Mouse (Mus musculus) CH12.LX (cell line): ENCODE data around the gene Dnajb1. TPM values are rescaled to one million over a fixed set of nuclear protein-coding genes. Genes with fewer than 3 reads are reported as not detected.

Experiments used
- DNase-seq: peaks from one replicate; pipeline ENCODE4 v3.0.0-alpha.2; 2013; ENCODE audit errors: extremely low read depth
- H3K27ac ChIP-seq: 2 replicates; pipeline ENCODE4 v1.5.1; 2012; ENCODE audit warnings: low read depth, mild to moderate bottlenecking, control low read depth, moderate library complexity; ENCODE audit not compliant: insufficient read depth
- H3K27me3 ChIP-seq: replicated peaks from 2 replicates; pipeline ENCODE3; 2012; ENCODE audit warnings: inconsistent platforms
- H3K36me3 ChIP-seq, 2 experiments: replicated peaks in 1 of 2; 2 replicates each; pipeline versions ENCODE3 to v1.6.1; 2012; ENCODE audit warnings: inconsistent platforms in 1 of 2, low read length in 1 of 2, mild to moderate bottlenecking in 1 of 2, mixed read lengths in 1 of 2, moderate library complexity in 1 of 2; ENCODE audit not compliant: control insufficient read depth in 1 of 2, insufficient read depth in 1 of 2
- H3K4me1 ChIP-seq, 2 experiments: 2 replicates each; pipeline ENCODE4 v1.6.1; 2012; ENCODE audit warnings: inconsistent platforms in 1 of 2, moderate library complexity in 1 of 2; ENCODE audit not compliant: insufficient read depth in 2 of 2, control insufficient read depth in 1 of 2
- H3K4me2 ChIP-seq: 2 replicates; pipeline ENCODE4 v1.6.1; 2012; ENCODE audit warnings: low read depth, mild to moderate bottlenecking, control low read depth; ENCODE audit not compliant: poor library complexity, insufficient read depth, severe bottlenecking
- H3K4me3 ChIP-seq, 3 experiments: fragments of 150-350 bp in 1 of 3; sonication (generic) in 1 of 3; replicated peaks in 1 of 3; 2 replicates each; pipeline versions ENCODE3 to v1.5.1; 2011 to 2012; ENCODE audit warnings: low read depth in 2 of 3, low read length in 2 of 3, mild to moderate bottlenecking in 2 of 3, moderate library complexity in 2 of 3, control low read depth in 1 of 3, improper control_type of control experiment in 1 of 3, inconsistent platforms in 1 of 3, mixed read lengths in 1 of 3; ENCODE audit not compliant: poor library complexity in 1 of 3
- H3K79me2 ChIP-seq: replicated peaks from 2 replicates; pipeline ENCODE4 v1.6.1; 2012; ENCODE audit warnings: mild to moderate bottlenecking, moderate library complexity; ENCODE audit not compliant: control insufficient read depth, poor library complexity, insufficient read depth, severe bottlenecking; ENCODE audit errors: extremely low read depth
- H3K9ac ChIP-seq: 2 replicates; pipeline ENCODE4 v1.6.1; 2012; ENCODE audit warnings: low read depth, mild to moderate bottlenecking, control low read depth, moderate library complexity; ENCODE audit not compliant: insufficient read depth
- H3K9me3 ChIP-seq: replicated peaks from 2 replicates; pipeline ENCODE3; 2012; ENCODE audit warnings: low read length, inconsistent platforms, mixed read lengths
- BHLHE40 ChIP-seq: IDR thresholded peaks from 2 replicates; pipeline ENCODE4 v1.6.1; 2011; ENCODE audit warnings: mild to moderate bottlenecking, low read depth, low read length, improper control_type of control experiment
- CHD1 ChIP-seq: IDR thresholded peaks from 2 replicates; pipeline ENCODE4 v1.6.1; 2012; ENCODE audit warnings: low read depth, low read length, improper control_type of control experiment, inconsistent platforms
- CHD2 ChIP-seq: IDR thresholded peaks from 2 replicates; pipeline ENCODE4 v1.6.1; 2011; ENCODE audit warnings: low read length, improper control_type of control experiment
- CTCF ChIP-seq, 2 experiments: IDR thresholded peaks in 1 of 2; conservative IDR thresholded peaks in 1 of 2; 2 replicates each; pipeline ENCODE4 v1.5.1; 2011 to 2012; ENCODE audit warnings: low read depth in 2 of 2, low read length in 2 of 2, improper control_type of control experiment in 1 of 2, inconsistent platforms in 1 of 2, mild to moderate bottlenecking in 1 of 2, moderate library complexity in 1 of 2
- E2F4 ChIP-seq: IDR thresholded peaks from 2 replicates; pipeline ENCODE4 v1.6.1; 2011; ENCODE audit warnings: low read depth, low read length, improper control_type of control experiment; ENCODE audit not compliant: insufficient replicate concordance
- ELF1 ChIP-seq: IDR thresholded peaks from 2 replicates; pipeline ENCODE4 v1.6.1; 2014; ENCODE audit warnings: low read depth, mild to moderate bottlenecking, inconsistent platforms, low read length, improper control_type of control experiment
- EP300 ChIP-seq: IDR thresholded peaks from 2 replicates; pipeline ENCODE4 v1.6.1; 2011; ENCODE audit warnings: low read length, improper control_type of control experiment
- ETS1 ChIP-seq: conservative IDR thresholded peaks from 2 replicates; pipeline ENCODE4 v1.6.1; 2012; ENCODE audit warnings: low read depth, mild to moderate bottlenecking, inconsistent platforms, low read length, improper control_type of control experiment, moderate library complexity
- GABPA ChIP-seq: IDR thresholded peaks from 2 replicates; pipeline ENCODE4 v1.6.1; 2012; ENCODE audit warnings: low read depth, low read length, improper control_type of control experiment, inconsistent platforms; ENCODE audit not compliant: insufficient replicate concordance
- HCFC1 ChIP-seq: IDR thresholded peaks from 2 replicates; pipeline ENCODE4 v1.6.1; 2012; ENCODE audit warnings: low read depth, mild to moderate bottlenecking, inconsistent platforms, low read length, improper control_type of control experiment
- IRF4 ChIP-seq: IDR thresholded peaks from 2 replicates; pipeline ENCODE4 v1.6.1; 2014; ENCODE audit warnings: low read depth, mild to moderate bottlenecking, inconsistent platforms, low read length, improper control_type of control experiment
- JUN ChIP-seq: IDR thresholded peaks from 2 replicates; pipeline ENCODE4 v1.6.1; 2011; ENCODE audit warnings: low read depth, mild to moderate bottlenecking, low read length, improper control_type of control experiment, moderate library complexity; ENCODE audit not compliant: insufficient read depth
- JUND ChIP-seq: conservative IDR thresholded peaks from 2 replicates; pipeline ENCODE4 v1.6.1; 2011; ENCODE audit warnings: low read depth, low read length, improper control_type of control experiment
- MAX ChIP-seq: IDR thresholded peaks from 2 replicates; pipeline ENCODE4 v1.6.1; 2011; ENCODE audit warnings: low read length, improper control_type of control experiment
- MAZ ChIP-seq: IDR thresholded peaks from 2 replicates; pipeline ENCODE4 v1.6.1; 2012; ENCODE audit warnings: low read depth, mild to moderate bottlenecking, inconsistent platforms, low read length, improper control_type of control experiment, moderate library complexity
- MEF2A ChIP-seq: IDR thresholded peaks from 2 replicates; pipeline ENCODE4 v1.6.1; 2014; ENCODE audit warnings: low read depth, mild to moderate bottlenecking, inconsistent platforms, low read length, improper control_type of control experiment, borderline replicate concordance
- MXI1 ChIP-seq: IDR thresholded peaks from 2 replicates; pipeline ENCODE4 v1.6.1; 2011; ENCODE audit warnings: mild to moderate bottlenecking, low read depth, low read length, improper control_type of control experiment
- NRF1 ChIP-seq: IDR thresholded peaks from 2 replicates; pipeline ENCODE4 v1.6.1; 2014; ENCODE audit warnings: low read depth, mild to moderate bottlenecking, inconsistent platforms, low read length, improper control_type of control experiment, moderate library complexity
- PAX5 ChIP-seq: IDR thresholded peaks from 2 replicates; pipeline ENCODE4 v1.6.1; 2012; ENCODE audit warnings: low read length, inconsistent platforms, mixed read lengths
- POLR2A ChIP-seq: IDR thresholded peaks from 2 replicates; pipeline ENCODE4 v1.6.1; 2011; ENCODE audit warnings: low read depth, mild to moderate bottlenecking, improper control_type of control experiment, low read length
- POLR2AphosphoS2 ChIP-seq: IDR thresholded peaks from 2 replicates; pipeline ENCODE4 v1.6.1; 2011; ENCODE audit warnings: low read depth, low read length, improper control_type of control experiment
- SIN3A ChIP-seq: IDR thresholded peaks from 2 replicates; pipeline ENCODE4 v1.6.1; 2012; ENCODE audit warnings: low read length, improper control_type of control experiment, inconsistent platforms
- SMC3 ChIP-seq: IDR thresholded peaks from 2 replicates; pipeline ENCODE4 v1.6.1; 2011; ENCODE audit warnings: low read depth, low read length, improper control_type of control experiment
- TBP ChIP-seq: conservative IDR thresholded peaks from 2 replicates; pipeline ENCODE4 v1.6.1; 2011; ENCODE audit warnings: low read depth, low read length, improper control_type of control experiment
- TCF12 ChIP-seq: IDR thresholded peaks from 2 replicates; pipeline ENCODE4 v1.6.1; 2014; ENCODE audit warnings: low read depth, mild to moderate bottlenecking, inconsistent platforms, low read length, improper control_type of control experiment
- USF2 ChIP-seq: conservative IDR thresholded peaks from 2 replicates; pipeline ENCODE4 v1.6.1; 2011; ENCODE audit warnings: low read depth, low read length, improper control_type of control experiment
- ZC3H11A ChIP-seq: IDR thresholded peaks from 2 replicates; pipeline ENCODE4 v1.6.1; 2012; ENCODE audit warnings: low read depth, mild to moderate bottlenecking, inconsistent platforms, low read length, improper control_type of control experiment
- ZKSCAN1 ChIP-seq: IDR thresholded peaks from 2 replicates; pipeline ENCODE4 v1.6.1; 2012; ENCODE audit warnings: low read depth, inconsistent platforms, low read length, improper control_type of control experiment, borderline replicate concordance
- ZNF384 ChIP-seq: IDR thresholded peaks from 2 replicates; pipeline ENCODE4 v1.6.1; 2012; ENCODE audit warnings: low read depth, low read length, improper control_type of control experiment, inconsistent platforms
- dilution Hi-C: fragments of 300-500 bp; cut with MboI; formaldehyde crosslinking; loops from 2 replicates; pipeline ENCODE4 v1.14.3; 2020; ENCODE audit warnings: low sequenced_read_pairs; ENCODE audit not compliant: extremely low pct_unique_long_range_greater_than_20kb, extremely low pct_ligation_motif_present
- in situ Hi-C: fragments of 300-500 bp; cut with MboI; formaldehyde crosslinking; loops from 3 replicates; pipeline ENCODE4 v1.14.3; 2019; ENCODE audit warnings: low sequenced_read_pairs, low pct_ligation_motif_present, low pct_unique_long_range_greater_than_20kb, mixed read lengths
- polyA plus RNA-seq: library from polyadenylated mRNA; unstranded; fragments of >175 nt; gene quantifications from 2 replicates; pipeline ENCODE4 v1.2.1, GENCODE M21; 2012; ENCODE audit warnings: low read depth; ENCODE audit not compliant: insufficient read length
- total RNA-seq, 2 experiments: library from RNA; depleted of rRNA; stranded (reverse); fragments of 300-350 nt in 1 of 2; fragments of >200 nt in 1 of 2; gene quantifications; 2 replicates each; pipeline ENCODE4 v1.2.3; 2012 to 2014

Gene Dnajb1
- total and polyA plus RNA-seq, 3 experiments = 24.9 to 30.9 (median 30.7) TPM

GRCm38 (mm10) chr8:83647511-83647910 lies 39.5 kb downstream of the Dnajb1 start:
- H3K4me3 ChIP-seq = no peak overlapping the region
- peaks cover 0 to 6% of the 10 kb centered on the region in 2 experiments; a peak in 2 of 4 replicates for H3K4me1 ChIP-seq
- H3K9ac ChIP-seq = no peak overlapping the region
- peaks cover 30% of the 10 kb centered on the region for H3K27me3 ChIP-seq
- H3K9me3 ChIP-seq = peaks cover 33% of the 10 kb centered on the region
- H3K79me2 ChIP-seq = no peaks in the 10 kb centered on the region
- DNase-seq = no peak
- in situ Hi-C loops = no loop called here
- no peak overlapping the region for H3K4me2 ChIP-seq
- H3K27ac ChIP-seq = no peak overlapping the region
- TF ChIP-seq CHD2 = no peak
- TF ChIP-seq USF2 = no peak
- TF ChIP-seq E2F4 = no peak
- no peak for TF ChIP-seq IRF4
- no peak for TF ChIP-seq POLR2AphosphoS2
- TF ChIP-seq ELF1 = no peak
- TF ChIP-seq NRF1 = no peak
- no peak for TF ChIP-seq SIN3A
- TF ChIP-seq CHD1 = no peak
- TF ChIP-seq ETS1 = no peak
- no peak for TF ChIP-seq JUN
- TF ChIP-seq PAX5 = no peak
- TF ChIP-seq MAX = no peak
- TF ChIP-seq TCF12 = no peak
- TF ChIP-seq ZNF384 = no peak
- no peak for TF ChIP-seq EP300
- no peak for TF ChIP-seq ZC3H11A
- dilution Hi-C loops = no loop called here
- no peaks in the 10 kb centered on the region for H3K36me3 ChIP-seq

- no peak for DNase-seq
- H3K79me2 ChIP-seq = no peaks in the 10 kb centered on the region
- no peak overlapping the region for H3K4me2 ChIP-seq
- no peaks in the 10 kb centered on the region for H3K36me3 ChIP-seq
- H3K27me3 ChIP-seq = peaks cover 25% of the 10 kb centered on the region
- peaks cover 0 to 6% of the 10 kb centered on the region in 2 experiments; a peak in 2 of 4 replicates for H3K4me1 ChIP-seq
- dilution Hi-C loops = no loop called here
- no peak overlapping the region for H3K27ac ChIP-seq
- H3K4me3 ChIP-seq = no peak overlapping the region
- H3K9ac ChIP-seq = no peak overlapping the region
- in situ Hi-C loops = no loop called here
- H3K9me3 ChIP-seq = peaks cover 33% of the 10 kb centered on the region
- no peak for TF ChIP-seq GABPA
- TF ChIP-seq CHD2 = no peak
- TF ChIP-seq MXI1 = no peak
- TF ChIP-seq POLR2AphosphoS2 = no peak
- no peak for TF ChIP-seq E2F4
- TF ChIP-seq CHD1 = no peak
- TF ChIP-seq JUN = no peak
- TF ChIP-seq MAZ = no peak
- no peak for TF ChIP-seq HCFC1
- TF ChIP-seq IRF4 = no peak
- TF ChIP-seq POLR2A = no peak
- no peak for TF ChIP-seq EP300
- no peak for TF ChIP-seq MEF2A
- no peak for TF ChIP-seq SMC3
- no peak for TF ChIP-seq SIN3A
- no peak for TF ChIP-seq JUND
- no peak for TF ChIP-seq TBP
- TF ChIP-seq ZKSCAN1 = no peak
- TF ChIP-seq BHLHE40 = no peak
- no peak for TF ChIP-seq CTCF (conservative IDR thresholded peaks at IDR 0.05 in 1 of 2, IDR thresholded peaks at IDR 0.05 in 1 of 2; ENCODE audit: low read depth in 2 of 2, low read length in 2 of 2)
Measured at GRCm38 (mm10) chr8:83648031-83648430, 40.0 kb downstream of the Dnajb1 start.
